Mouse (Mus musculus): Measurements from ENCODE around the gene Galns. TPM values are rescaled to one million over a fixed set of nuclear protein-coding genes. Genes with fewer than 3 reads are reported as not detected.

Galns gene
- polyA plus RNA-seq, 1 experiment from 2014 or later, result 5.5 TPM

DNA sequence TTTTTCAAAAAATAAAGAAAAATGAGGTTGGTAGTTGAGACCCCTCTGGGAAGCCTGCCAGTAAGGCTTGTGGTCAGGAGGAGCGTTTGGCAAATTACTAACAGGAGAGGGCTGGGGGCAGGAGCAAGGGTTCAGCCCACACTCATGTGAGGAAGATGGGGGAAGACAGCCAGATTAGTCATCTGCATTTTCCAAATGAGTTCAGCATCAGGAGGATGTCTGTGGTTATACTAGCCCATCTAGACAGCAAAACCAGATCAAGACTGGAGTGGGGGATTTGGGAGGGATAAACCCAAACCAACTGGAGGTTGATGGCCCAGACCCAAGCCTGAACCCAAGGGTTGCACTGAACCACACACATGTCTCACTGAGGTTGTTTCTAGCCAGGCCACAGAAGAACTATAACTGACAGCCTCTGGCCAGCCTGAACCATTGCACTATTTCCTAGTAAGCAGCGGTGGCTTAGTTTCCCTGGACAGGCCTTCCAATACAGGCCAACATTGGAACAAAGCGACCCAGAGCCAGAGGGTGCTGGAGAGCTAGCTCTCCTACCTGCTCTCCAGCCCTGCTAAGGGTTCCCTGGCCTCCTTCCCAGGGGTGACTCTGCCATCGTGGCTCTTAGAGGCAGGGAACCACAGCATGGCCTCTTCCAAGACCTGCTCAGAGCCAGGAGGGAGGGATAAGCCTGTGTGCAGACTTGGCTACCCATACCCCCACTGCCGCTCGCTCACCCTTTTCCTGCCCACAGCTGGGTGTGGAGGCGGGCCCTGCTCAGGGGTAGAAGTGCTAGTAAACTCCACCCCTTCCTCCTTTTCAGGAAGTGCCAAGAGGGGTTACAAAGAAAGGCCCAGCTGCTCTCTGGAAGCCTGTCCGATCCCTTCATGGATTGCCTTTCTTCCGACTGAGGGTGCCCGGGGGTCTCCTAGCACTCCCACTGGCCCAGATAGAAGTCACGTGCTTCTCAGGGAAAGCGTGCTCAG is 54.9 kb downstream of the Galns start:
- no peaks in the 10 kb centered on the region for H3K9me3 ChIP-seq
- no peak overlapping the region for H3K4me2 ChIP-seq
- 57% methylated on average over 12 of the region's 12 CpGs for WGBS
- peaks cover 11% of the 10 kb centered on the region; the same call in 1 of the 2 replicates for H3K4me1 ChIP-seq (replicated peaks)
- H3K27me3 ChIP-seq, result peaks cover 10% of the 10 kb centered on the region
- H3K9ac ChIP-seq, result no peak overlapping the region
- no peak for ATAC-seq (ENCODE audit: low read depth)
- H3K4me3 ChIP-seq, result no peak overlapping the region
- peak overlapping the region; percentile 20; the same call in 1 of the 2 replicates for H3K27ac ChIP-seq (replicated peaks)
- no peaks in the 10 kb centered on the region for H3K36me3 ChIP-seq

DNA sequence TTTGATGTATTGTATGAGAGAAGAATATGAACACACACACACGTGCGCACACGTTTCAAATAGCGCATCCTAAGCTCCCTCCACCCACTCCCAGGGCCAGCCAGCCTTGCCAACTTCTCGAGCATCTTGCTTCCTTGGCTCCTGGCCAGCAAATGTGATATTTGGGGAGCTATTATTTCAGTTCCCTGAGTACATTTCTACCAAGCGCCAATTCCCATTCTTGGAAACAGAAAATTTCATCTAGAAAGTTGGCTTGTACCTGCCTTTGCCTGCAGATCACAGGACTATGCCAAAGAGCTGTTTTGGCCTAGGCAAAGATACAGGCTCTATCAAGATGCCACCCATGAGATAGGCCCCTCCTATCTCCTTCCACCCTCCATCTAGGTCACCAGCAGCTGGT is 56.5 kb downstream of the Galns start:
- 84% methylated on average over 6 of the region's 6 CpGs for WGBS
- Histone ChIP-seq H3K27me3 (peaks cover 25% of the 10 kb centered on the region), H3K9me3 (no peaks in the 10 kb centered on the region), H3K27ac (replicated peaks) (no peak overlapping the region), H3K4me3 (no peak overlapping the region), H3K4me1 (replicated peaks) (peaks cover 22% of the 10 kb centered on the region; the same call in 1 of the 2 replicates), H3K4me2 (no peak overlapping the region), H3K36me3 (no peaks in the 10 kb centered on the region), H3K9ac (no peak overlapping the region)
- no peak for ATAC-seq (ENCODE audit: low read depth)

DNA sequence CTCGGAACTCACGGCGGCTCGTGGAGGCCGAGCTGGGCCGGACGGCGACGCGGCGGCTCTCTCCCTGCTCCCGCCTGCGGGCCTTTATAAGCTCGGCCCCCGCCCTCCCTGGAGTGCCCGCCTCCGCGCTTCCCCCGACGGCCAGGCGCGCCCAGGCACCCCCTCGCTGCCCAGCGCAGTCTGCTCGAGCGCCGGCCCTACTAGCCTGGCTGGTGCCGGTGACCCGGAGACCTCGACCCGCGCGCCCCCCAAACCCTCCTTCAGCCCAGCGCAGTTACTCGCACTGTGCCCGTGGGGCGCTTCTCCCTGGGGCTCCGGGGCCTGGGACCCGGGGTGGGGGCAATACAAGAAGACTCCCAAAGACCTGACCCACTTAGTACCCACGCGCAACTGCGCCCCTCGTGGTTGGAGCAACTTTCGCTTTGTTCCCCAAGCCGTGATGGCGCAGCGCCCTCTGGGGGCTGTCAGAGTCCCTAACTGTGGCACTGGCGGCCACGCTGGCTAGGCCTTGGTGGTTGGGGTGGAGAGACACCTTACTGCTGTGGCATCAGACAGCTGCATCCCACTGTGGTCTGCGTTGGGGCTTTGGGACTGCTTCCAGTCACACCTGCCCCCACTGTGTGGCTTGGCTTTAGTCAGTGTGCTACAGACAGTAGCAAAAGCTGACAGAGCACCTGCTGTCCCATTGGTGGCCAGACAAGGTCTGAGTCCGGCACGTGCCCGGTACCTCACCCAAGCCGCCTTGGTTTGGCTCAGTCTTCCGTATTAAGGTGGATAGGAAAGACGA is 59.8 kb downstream of the Galns start, which contains the start of gene Piezo1:
Gene Piezo1, minus strand, starts transcription at position 65 of the 787 bp plus-strand sequence.
- peak within 1 kb of the TSS; percentile 71 for H3K9ac ChIP-seq
- peaks cover 18% of the 10 kb centered on the region; the same call in 1 of the 2 replicates for H3K4me1 ChIP-seq (replicated peaks)
- WGBS, result 16% methylated on average over 36 of the region's 56 CpGs
- ATAC-seq (ENCODE audit: low read depth), result peak; percentile 53
- peak within 1 kb of the TSS; percentile 80 for H3K4me2 ChIP-seq
- no peaks in the 10 kb centered on the region for H3K9me3 ChIP-seq
- H3K4me3 ChIP-seq, result peak within 1 kb of the TSS; percentile 53
- peaks cover 45% of the 10 kb centered on the region for H3K27me3 ChIP-seq
- H3K27ac ChIP-seq (replicated peaks), result peak within 1 kb of the TSS; percentile 33; the same call in 1 of the 2 replicates
- H3K36me3 ChIP-seq, result no peaks in the 10 kb centered on the region

DNA sequence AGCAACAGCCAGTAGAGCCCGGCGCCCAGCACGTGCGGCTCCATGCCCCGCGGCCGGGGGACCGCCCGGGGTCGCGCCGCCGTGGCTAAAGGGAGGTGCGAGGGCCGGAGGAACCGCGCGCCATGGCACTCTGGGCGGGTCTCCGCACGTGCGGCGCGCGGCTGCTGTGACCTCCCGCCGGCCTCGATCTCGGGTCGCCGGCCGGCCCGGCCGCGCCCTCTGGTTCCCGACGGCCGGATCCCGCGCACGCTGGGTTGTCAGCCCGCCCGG is 60.3 kb downstream of the Galns start:
- peak overlapping the region; percentile 33; the same call in 1 of the 2 replicates for H3K27ac ChIP-seq (replicated peaks)
- peak; percentile 59; the same call in 1 of the 2 replicates for ATAC-seq (ENCODE audit: low read depth)
- H3K4me2 ChIP-seq, result peak overlapping the region; percentile 80
- under 1% methylated on average over 40 of the region's 43 CpGs for WGBS
- peak overlapping the region; percentile 53 for H3K4me3 ChIP-seq
- H3K36me3 ChIP-seq, result no peaks in the 10 kb centered on the region
- peaks cover 18% of the 10 kb centered on the region; the same call in 1 of the 2 replicates for H3K4me1 ChIP-seq (replicated peaks)
- no peaks in the 10 kb centered on the region for H3K9me3 ChIP-seq
- peaks cover 45% of the 10 kb centered on the region for H3K27me3 ChIP-seq
- peak overlapping the region; percentile 71 for H3K9ac ChIP-seq

DNA sequence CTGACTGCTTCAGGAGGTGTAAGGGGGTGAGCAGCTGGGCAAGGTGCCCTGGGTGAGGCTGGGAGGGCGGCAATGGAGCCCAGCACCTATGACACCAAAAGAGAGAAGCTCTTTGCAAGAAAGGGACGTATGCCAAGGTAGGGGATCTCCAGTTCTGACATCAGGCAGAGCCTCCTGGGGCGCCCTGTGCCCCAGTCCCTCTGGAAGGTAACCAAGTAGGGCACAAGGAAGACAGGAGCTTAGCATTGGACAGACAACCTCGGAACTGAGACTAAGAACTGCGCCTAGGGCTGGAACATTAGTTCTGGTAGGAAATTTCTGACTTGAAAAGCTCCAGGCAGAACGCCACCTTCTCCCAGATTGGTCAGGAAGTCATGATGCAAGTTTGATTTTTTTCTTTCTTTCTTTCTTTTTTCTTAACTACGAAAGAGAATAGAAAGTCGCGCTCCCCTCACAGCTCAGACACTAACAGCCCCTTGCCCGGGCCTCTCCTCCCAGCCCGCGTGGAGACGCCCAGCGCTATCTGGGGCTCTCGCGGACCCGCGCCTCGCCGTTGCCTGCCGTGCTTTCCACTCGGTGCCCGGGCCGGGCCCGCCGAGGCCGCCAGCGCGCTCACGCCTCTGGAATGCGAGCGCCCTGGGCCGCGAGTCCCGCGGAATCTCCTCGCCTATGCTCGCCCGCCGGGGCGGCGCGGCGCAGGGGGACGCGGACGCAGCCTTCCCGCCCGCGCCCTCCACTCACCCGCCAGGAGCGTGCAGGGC is 60.8 kb downstream of the Galns start:
- peak overlapping the region; percentile 80 for H3K4me2 ChIP-seq
- H3K4me1 ChIP-seq (replicated peaks), result peaks cover 18% of the 10 kb centered on the region; the same call in 1 of the 2 replicates
- H3K4me3 ChIP-seq, result peak overlapping the region; percentile 53
- peak overlapping the region; percentile 71 for H3K9ac ChIP-seq
- ATAC-seq (ENCODE audit: low read depth), result no peak; the same call in 1 of the 2 replicates
- H3K36me3 ChIP-seq, result no peaks in the 10 kb centered on the region
- WGBS, result 5% methylated on average over 52 of the region's 52 CpGs
- no peaks in the 10 kb centered on the region for H3K9me3 ChIP-seq
- peak overlapping the region; percentile 33; the same call in 1 of the 2 replicates for H3K27ac ChIP-seq (replicated peaks)
- peaks cover 45% of the 10 kb centered on the region for H3K27me3 ChIP-seq

DNA sequence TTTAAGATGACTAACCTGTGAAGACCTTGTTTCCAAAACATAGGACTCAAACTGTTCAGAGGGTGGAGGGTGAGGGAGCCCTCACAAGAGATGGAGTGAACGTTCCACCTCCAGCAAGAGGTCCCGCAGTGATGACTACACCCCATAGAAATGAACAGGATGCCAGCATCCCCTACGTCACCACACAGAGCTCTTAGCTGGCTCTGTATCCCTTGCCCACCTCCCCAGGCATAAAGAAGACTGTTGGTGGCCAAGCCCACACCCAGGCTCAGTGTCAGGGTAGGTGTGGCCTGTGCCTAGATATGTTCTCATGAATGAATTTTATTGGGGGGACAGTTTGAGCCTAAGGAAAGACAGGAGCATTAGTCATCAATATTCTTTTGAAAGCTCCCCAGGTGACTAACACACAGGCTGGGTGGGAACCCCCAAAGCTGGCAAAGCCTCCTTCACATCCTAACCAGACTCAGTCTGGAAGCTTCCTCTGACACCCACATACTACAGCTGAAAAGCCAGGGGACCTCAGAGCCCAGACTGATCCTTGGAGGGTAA is 62.3 kb downstream of the Galns start:
- Histone ChIP-seq H3K9me3 (no peaks in the 10 kb centered on the region), H3K36me3 (no peaks in the 10 kb centered on the region), H3K27me3 (peaks cover 45% of the 10 kb centered on the region), H3K27ac (replicated peaks) (no peak overlapping the region), H3K4me2 (peak overlapping the region; percentile 80), H3K9ac (no peak overlapping the region), H3K4me3 (no peak overlapping the region), H3K4me1 (replicated peaks) (peaks cover 18% of the 10 kb centered on the region; the same call in 1 of the 2 replicates)
- WGBS, result 78% methylated on average over 3 of the region's 3 CpGs
- no peak for ATAC-seq (ENCODE audit: low read depth)

DNA sequence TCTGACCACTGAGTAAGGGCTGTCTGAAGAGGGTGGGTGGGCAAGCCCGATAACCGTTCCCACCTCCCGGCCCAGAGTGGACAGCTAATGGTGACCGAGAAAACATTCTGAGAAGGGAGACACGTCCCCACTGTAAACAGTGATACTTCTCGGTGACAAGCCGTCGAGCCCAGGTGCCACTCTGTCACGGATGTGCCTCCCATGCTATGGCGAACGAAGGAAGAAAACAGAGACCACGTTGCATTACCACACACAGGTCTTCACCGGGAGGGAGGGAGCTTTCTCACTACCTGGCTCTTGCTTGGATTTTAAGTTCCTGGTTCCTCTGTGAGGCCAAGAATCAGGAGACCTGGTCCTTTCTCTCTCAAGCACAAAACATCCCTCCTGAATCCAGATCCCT is 62.9 kb downstream of the Galns start:
- peaks cover 45% of the 10 kb centered on the region for H3K27me3 ChIP-seq
- H3K4me1 ChIP-seq (replicated peaks), result peaks cover 18% of the 10 kb centered on the region; the same call in 1 of the 2 replicates
- 60% methylated on average over 13 of the region's 13 CpGs for WGBS
- H3K4me3 ChIP-seq, result no peak overlapping the region
- H3K9ac ChIP-seq, result no peak overlapping the region
- no peaks in the 10 kb centered on the region for H3K9me3 ChIP-seq
- no peak overlapping the region for H3K27ac ChIP-seq (replicated peaks)
- no peak for ATAC-seq (ENCODE audit: low read depth)
- no peak overlapping the region for H3K4me2 ChIP-seq
- no peaks in the 10 kb centered on the region for H3K36me3 ChIP-seq

DNA sequence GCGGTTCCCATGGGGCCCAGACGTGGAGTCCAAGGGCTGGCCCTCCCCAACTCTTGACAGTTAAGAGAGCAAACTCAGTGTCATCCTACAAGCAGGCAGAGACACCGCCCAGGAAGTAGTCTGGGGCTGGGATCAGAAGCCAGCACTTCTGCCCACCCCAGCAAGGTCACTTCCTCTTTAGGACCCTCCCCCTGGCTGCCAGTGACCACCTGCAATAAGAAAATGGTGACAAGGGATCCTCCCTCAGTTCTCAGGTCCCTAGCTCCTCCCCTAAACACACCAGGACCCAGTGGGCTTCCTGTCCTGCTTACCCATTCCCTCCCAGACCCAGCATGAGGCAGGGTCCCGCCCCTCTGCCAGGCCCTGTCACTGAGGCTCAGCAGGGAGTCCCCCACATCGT is 63.4 kb downstream of the Galns start:
- Histone ChIP-seq H3K4me1 (replicated peaks) (peaks cover 18% of the 10 kb centered on the region; the same call in 1 of the 2 replicates), H3K9ac (no peak overlapping the region), H3K4me3 (no peak overlapping the region), H3K4me2 (no peak overlapping the region), H3K9me3 (no peaks in the 10 kb centered on the region), H3K27me3 (peaks cover 45% of the 10 kb centered on the region), H3K27ac (replicated peaks) (no peak overlapping the region), H3K36me3 (no peaks in the 10 kb centered on the region)
- ATAC-seq (ENCODE audit: low read depth), result no peak
- WGBS, result 31% methylated on average over 5 of the region's 5 CpGs

DNA sequence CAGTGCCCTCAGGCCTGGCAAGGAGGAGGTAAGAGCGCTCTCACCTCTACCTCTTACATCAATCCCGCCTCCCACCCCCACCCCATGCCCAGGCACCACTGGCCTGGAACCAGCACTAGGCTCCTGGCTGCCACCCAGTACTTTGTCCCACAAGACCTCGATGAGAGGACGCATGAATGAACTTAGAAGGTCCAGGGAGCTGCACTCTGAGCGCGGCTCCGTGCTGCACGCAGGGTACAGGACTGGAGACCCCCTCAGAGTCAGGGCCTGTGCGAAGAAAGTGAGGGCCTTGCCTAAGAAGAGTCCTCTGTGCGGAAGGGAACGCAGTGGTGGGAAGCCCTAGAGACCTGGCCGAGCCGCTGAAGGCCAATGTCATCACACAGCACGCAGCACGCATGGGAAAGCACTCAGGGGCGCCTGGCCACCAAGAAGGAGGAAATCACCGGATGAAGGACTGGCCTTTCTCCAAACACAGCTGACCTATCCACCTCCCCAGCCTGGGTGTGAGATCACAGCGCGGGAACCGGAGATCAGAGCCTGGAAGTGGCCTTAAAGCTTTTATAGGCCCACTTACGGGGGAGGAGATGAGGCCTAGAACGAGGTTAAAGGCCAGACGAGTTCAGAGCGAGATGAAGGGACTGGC is 64.3 kb downstream of the Galns start:
- 60% methylated on average over 24 of the region's 24 CpGs for WGBS
- Histone ChIP-seq H3K4me3 (no peak overlapping the region), H3K9me3 (no peaks in the 10 kb centered on the region), H3K4me2 (peak overlapping the region; percentile 13; the same call in 1 of the 2 replicates), H3K36me3 (no peaks in the 10 kb centered on the region), H3K27me3 (peaks cover 41% of the 10 kb centered on the region), H3K9ac (no peak overlapping the region), H3K4me1 (replicated peaks) (peaks cover 18% of the 10 kb centered on the region; the same call in 1 of the 2 replicates), H3K27ac (replicated peaks) (no peak overlapping the region)
- no peak for ATAC-seq (ENCODE audit: low read depth)

DNA sequence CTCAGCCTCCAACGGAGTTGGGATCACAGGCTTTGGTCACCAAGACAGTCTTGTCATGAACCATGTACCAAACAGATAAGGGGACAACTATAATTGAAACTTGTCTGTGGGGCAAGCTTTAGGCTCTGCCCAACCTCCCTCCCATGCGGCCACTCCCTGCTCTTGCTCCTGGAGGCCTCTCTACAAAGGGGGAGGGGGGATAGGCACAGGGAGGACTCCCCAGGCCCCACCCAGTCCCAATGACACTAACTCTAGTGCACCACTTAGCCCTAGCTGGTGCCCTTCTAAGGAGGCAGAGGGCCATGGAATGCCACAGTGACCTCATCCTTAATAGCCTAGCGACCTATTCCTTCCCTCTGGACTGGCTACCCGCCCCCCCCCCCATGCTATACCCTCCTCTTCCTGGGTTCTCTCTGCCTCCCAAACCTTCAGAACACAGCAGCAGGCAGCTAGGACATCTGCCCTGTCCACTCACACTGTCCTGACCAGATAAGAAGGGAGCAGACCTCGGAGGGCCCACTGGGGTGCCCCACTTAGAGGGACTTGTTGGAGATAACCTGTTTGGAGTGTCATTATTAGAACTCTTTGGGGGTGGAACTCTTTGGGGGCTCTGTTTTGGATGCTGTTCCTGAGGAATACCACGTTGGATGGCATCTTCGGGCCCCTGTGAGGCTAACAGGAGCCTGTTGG is 65.1 kb downstream of the Galns start:
- WGBS, result 92% methylated on average over 6 of the region's 7 CpGs
- peaks cover 17% of the 10 kb centered on the region; the same call in 1 of the 2 replicates for H3K4me1 ChIP-seq (replicated peaks)
- H3K4me3 ChIP-seq, result no peak overlapping the region
- H3K4me2 ChIP-seq, result no peak overlapping the region
- H3K36me3 ChIP-seq, result no peaks in the 10 kb centered on the region
- H3K9me3 ChIP-seq, result no peaks in the 10 kb centered on the region
- H3K9ac ChIP-seq, result no peak overlapping the region
- H3K27me3 ChIP-seq, result peaks cover 34% of the 10 kb centered on the region
- no peak overlapping the region for H3K27ac ChIP-seq (replicated peaks)
- ATAC-seq (ENCODE audit: low read depth), result no peak

Data from neural tube, embryonic 13.5 days (tissue).